Mouse (Mus musculus): ENCODE measurements around the gene Dnah2. TPM values are rescaled to one million over a fixed set of nuclear protein-coding genes. Genes with fewer than 3 reads are reported as not detected.
A peak's percentile ranks its signal among the peaks of the same experiment; 100 is the strongest.

Dnah2 gene
- polyA plus RNA-seq, 1 experiment: 0.22 TPM

- Histone ChIP-seq H3K27me3 (ENCODE audit: control insufficient read depth, insufficient read depth, low read length) (no peaks in the 10 kb centered on the region), H3K4me3 (ENCODE audit: low read depth, low read length) (no peak overlapping the region), H3K36me3 (ENCODE audit: control insufficient read depth, insufficient read depth, low read length) (peaks cover 39% of the 10 kb centered on the region), H3K4me1 (ENCODE audit: control insufficient read depth, insufficient read depth, insufficient read length, low read length) (peaks cover 6% of the 10 kb centered on the region), H3K27ac (ENCODE audit: insufficient read depth, low read depth, low read length) (no peak overlapping the region)
- 62% methylated on average over 7 of the region's 7 CpGs for WGBS
- TF ChIP-seq POLR2A (IDR thresholded peaks at IDR 0.05; ENCODE audit: low read depth, low read length): no peak
- TF ChIP-seq CTCF (IDR thresholded peaks at IDR 0.05; ENCODE audit: extremely low read depth, insufficient read length, insufficient replicate concordance, low read depth, low read length): no peak
Measured at GRCm38 (mm10) chr11:69585718-69586325, 36.9 kb upstream of the Dnah2 start.

- 89% methylated on average over 13 of the region's 13 CpGs for WGBS
- TF ChIP-seq CTCF (IDR thresholded peaks at IDR 0.05; ENCODE audit: extremely low read depth, insufficient read length, insufficient replicate concordance, low read depth, low read length) (no peak), POLR2A (IDR thresholded peaks at IDR 0.05; ENCODE audit: low read depth, low read length) (no peak)
- Histone ChIP-seq H3K27me3 (ENCODE audit: control insufficient read depth, insufficient read depth, low read length) (no peaks in the 10 kb centered on the region), H3K27ac (ENCODE audit: insufficient read depth, low read depth, low read length) (no peak overlapping the region), H3K36me3 (ENCODE audit: control insufficient read depth, insufficient read depth, low read length) (peaks cover 31% of the 10 kb centered on the region), H3K4me1 (ENCODE audit: control insufficient read depth, insufficient read depth, insufficient read length, low read length) (peaks cover 6% of the 10 kb centered on the region), H3K4me3 (ENCODE audit: low read depth, low read length) (no peak overlapping the region)
Measured at GRCm38 (mm10) chr11:69584937-69585336, 36.0 kb upstream of the Dnah2 start.

GRCm38 (mm10) chr11:69584008-69584407 lies 35.1 kb upstream of the Dnah2 start:
- Histone ChIP-seq H3K4me1 (ENCODE audit: control insufficient read depth, insufficient read depth, insufficient read length, low read length) (peaks cover 6% of the 10 kb centered on the region), H3K27me3 (ENCODE audit: control insufficient read depth, insufficient read depth, low read length) (no peaks in the 10 kb centered on the region), H3K27ac (ENCODE audit: insufficient read depth, low read depth, low read length) (no peak overlapping the region), H3K36me3 (ENCODE audit: control insufficient read depth, insufficient read depth, low read length) (peaks cover 22% of the 10 kb centered on the region), H3K4me3 (ENCODE audit: low read depth, low read length) (no peak overlapping the region)
- 78% methylated on average over 7 of the region's 7 CpGs for WGBS
- TF ChIP-seq CTCF (IDR thresholded peaks at IDR 0.05; ENCODE audit: extremely low read depth, insufficient read length, insufficient replicate concordance, low read depth, low read length) (no peak), POLR2A (IDR thresholded peaks at IDR 0.05; ENCODE audit: low read depth, low read length) (no peak)

- H3K27me3 ChIP-seq (ENCODE audit: control insufficient read depth, insufficient read depth, low read length): no peaks in the 10 kb centered on the region
- peaks cover 17% of the 10 kb centered on the region for H3K4me1 ChIP-seq (ENCODE audit: control insufficient read depth, insufficient read depth, insufficient read length, low read length)
- no peak overlapping the region for H3K27ac ChIP-seq (ENCODE audit: insufficient read depth, low read depth, low read length)
- H3K36me3 ChIP-seq (ENCODE audit: control insufficient read depth, insufficient read depth, low read length): peaks cover 6% of the 10 kb centered on the region
- TF ChIP-seq POLR2A (IDR thresholded peaks at IDR 0.05; ENCODE audit: low read depth, low read length): no peak
- no peak for TF ChIP-seq CTCF (IDR thresholded peaks at IDR 0.05; ENCODE audit: extremely low read depth, insufficient read length, insufficient replicate concordance, low read depth, low read length)
- H3K4me3 ChIP-seq (ENCODE audit: low read depth, low read length): no peak overlapping the region
- WGBS: 51% methylated on average over 9 of the region's 9 CpGs
Measured at GRCm38 (mm10) chr11:69582230-69582805, 33.4 kb upstream of the Dnah2 start.

- no peak for TF ChIP-seq CTCF (IDR thresholded peaks at IDR 0.05; ENCODE audit: extremely low read depth, insufficient read length, insufficient replicate concordance, low read depth, low read length)
- TF ChIP-seq POLR2A (IDR thresholded peaks at IDR 0.05; ENCODE audit: low read depth, low read length): no peak
- peaks cover 17% of the 10 kb centered on the region for H3K4me1 ChIP-seq (ENCODE audit: control insufficient read depth, insufficient read depth, insufficient read length, low read length)
- no peaks in the 10 kb centered on the region for H3K27me3 ChIP-seq (ENCODE audit: control insufficient read depth, insufficient read depth, low read length)
- peak overlapping the region; percentile 94 for H3K27ac ChIP-seq (ENCODE audit: insufficient read depth, low read depth, low read length)
- peaks cover 1% of the 10 kb centered on the region; the same call in 1 of the 2 replicates for H3K36me3 ChIP-seq (ENCODE audit: control insufficient read depth, insufficient read depth, low read length)
- H3K4me3 ChIP-seq (ENCODE audit: low read depth, low read length): peak overlapping the region; percentile 66
- 0% methylated on average over 8 of the region's 8 CpGs for WGBS
Measured at GRCm38 (mm10) chr11:69581814-69582213, 32.9 kb upstream of the Dnah2 start.

- no peaks in the 10 kb centered on the region for H3K36me3 ChIP-seq (ENCODE audit: control insufficient read depth, insufficient read depth, low read length)
- TF ChIP-seq CTCF (IDR thresholded peaks at IDR 0.05; ENCODE audit: extremely low read depth, insufficient read length, insufficient replicate concordance, low read depth, low read length) (peak; percentile 21; the same call in 1 of the 2 replicates), POLR2A (IDR thresholded peaks at IDR 0.05; ENCODE audit: low read depth, low read length) (peak; percentile 42; the same call in 1 of the 2 replicates)
- no peaks in the 10 kb centered on the region for H3K27me3 ChIP-seq (ENCODE audit: control insufficient read depth, insufficient read depth, low read length)
- peak overlapping the region; percentile 94 for H3K27ac ChIP-seq (ENCODE audit: insufficient read depth, low read depth, low read length)
- WGBS: under 1% methylated on average over 36 of the region's 36 CpGs
- peaks cover 17% of the 10 kb centered on the region for H3K4me1 ChIP-seq (ENCODE audit: control insufficient read depth, insufficient read depth, insufficient read length, low read length)
- H3K4me3 ChIP-seq (ENCODE audit: low read depth, low read length): peak overlapping the region; percentile 66
Measured at GRCm38 (mm10) chr11:69581147-69581688, 32.3 kb upstream of the Dnah2 start.

GRCm38 (mm10) chr11:69580572-69581146 lies 31.7 kb upstream of the Dnah2 start:
- WGBS: under 1% methylated on average over 25 of the region's 25 CpGs
- H3K27me3 ChIP-seq (ENCODE audit: control insufficient read depth, insufficient read depth, low read length): no peaks in the 10 kb centered on the region
- H3K4me1 ChIP-seq (ENCODE audit: control insufficient read depth, insufficient read depth, insufficient read length, low read length): peaks cover 13% of the 10 kb centered on the region
- TF ChIP-seq POLR2A (IDR thresholded peaks at IDR 0.05; ENCODE audit: low read depth, low read length) (no peak), CTCF (IDR thresholded peaks at IDR 0.05; ENCODE audit: extremely low read depth, insufficient read length, insufficient replicate concordance, low read depth, low read length) (no peak)
- H3K27ac ChIP-seq (ENCODE audit: insufficient read depth, low read depth, low read length): peak overlapping the region; percentile 94
- H3K36me3 ChIP-seq (ENCODE audit: control insufficient read depth, insufficient read depth, low read length): no peaks in the 10 kb centered on the region
- H3K4me3 ChIP-seq (ENCODE audit: low read depth, low read length): peak overlapping the region; percentile 66
